Mouse (Mus musculus) adrenal gland, postnatal 10 days (tissue): ENCODE results near the gene Mllt1. TPM values are rescaled to one million over a fixed set of nuclear protein-coding genes. Genes with fewer than 3 reads are reported as not detected.

Experiments
- DNase-seq: peaks from one replicate; pipeline ENCODE4 v3.0.0; 2021; ENCODE audit warnings: mixed read lengths
- long read RNA-seq, 2 experiments: library from polyadenylated mRNA; stranded (forward); transcript quantifications; one replicate each; pipeline ENCODE4 v2.0.0; 2021
- total RNA-seq, 2 experiments: library from RNA; stranded (reverse); gene quantifications; 2 replicates each; pipeline ENCODE4 v1.2.3; 2021

Mllt1 gene
- total RNA-seq, result 10 to 100 TPM; 27.9 to 33.6 TPM
- long read RNA-seq, experiment 1, partial matches to known transcripts, result 4 of 14 reads
- long read RNA-seq, experiment 1, other reads (novel, unspliced or antisense), result 8 of 14 reads
- long read RNA-seq, experiment 2, partial matches to known transcripts, result 1 of 6 reads
- long read RNA-seq, experiment 2, other reads (novel, unspliced or antisense), result 1 of 6 reads

GRCm38 (mm10) chr17:56935363-56936131 lies at the start of gene Mllt1:
TSS of gene Mllt1 (minus strand) at chr17:56935415.
- peak; percentile 100 for DNase-seq

DNA sequence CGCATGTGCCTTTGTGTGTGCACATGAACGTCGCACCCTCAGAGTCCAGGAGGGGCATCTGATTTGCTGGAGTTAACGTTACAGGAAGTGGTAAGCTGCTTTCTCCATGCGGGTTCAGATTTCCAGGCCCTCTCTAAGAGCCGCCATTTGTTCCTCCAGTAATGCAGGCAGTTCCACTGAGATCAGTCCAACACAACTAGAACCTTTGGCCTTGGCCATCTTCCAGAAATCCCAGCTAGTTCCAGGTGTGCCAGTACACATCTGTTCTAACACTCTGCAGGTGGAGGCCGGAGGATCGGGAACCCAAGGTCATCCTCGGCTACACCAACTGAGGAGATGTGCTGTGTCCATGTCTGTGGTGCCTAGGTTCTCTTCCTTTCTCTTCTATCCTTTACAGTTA lies 49.7 kb upstream of the Mllt1 start:
- DNase-seq, result no peak

GRCm38 (mm10) chr17:56982013-56982412 lies 46.8 kb upstream of the Mllt1 start, which contains the start of gene Acer1:
TSS of gene Acer1 (minus strand) at chr17:56982126.
- DNase-seq, result no peak

GRCm38 (mm10) chr17:56981049-56981448 lies 45.8 kb upstream of the Mllt1 start:
- no peak for DNase-seq

- no peak for DNase-seq
Observed at GRCm38 (mm10) chr17:56979524-56979923, 44.3 kb upstream of the Mllt1 start.

- DNase-seq, result no peak
Observed at GRCm38 (mm10) chr17:56976531-56977390, 41.5 kb upstream of the Mllt1 start.

GRCm38 (mm10) chr17:56975391-56975790 lies 40.2 kb upstream of the Mllt1 start:
- DNase-seq, result no peak

DNA sequence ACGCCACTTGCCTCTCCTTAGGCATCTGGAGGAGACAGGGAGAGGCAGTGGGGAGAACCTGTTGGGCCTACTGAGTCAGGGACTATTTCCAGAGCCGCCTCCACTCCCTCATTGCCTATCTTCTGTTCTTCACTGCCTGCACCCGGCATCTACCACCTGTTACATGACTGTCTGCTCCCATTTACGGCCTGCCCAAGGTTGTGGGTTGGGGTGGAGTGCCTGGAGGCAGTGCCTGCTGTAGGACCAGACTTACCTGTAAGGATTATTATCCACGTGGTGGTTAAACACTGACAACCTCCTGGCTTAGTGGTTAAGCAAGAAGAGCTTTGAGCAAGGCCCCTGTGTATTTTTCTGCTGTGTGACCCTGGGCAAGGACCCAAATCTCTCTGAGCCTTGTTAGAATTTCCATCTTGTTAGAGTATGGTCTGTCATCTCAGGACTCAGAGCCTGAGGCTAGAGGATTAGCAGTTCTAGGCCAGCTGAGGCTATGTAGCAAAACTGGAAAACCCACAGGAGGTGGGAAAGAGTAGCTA lies 39.6 kb upstream of the Mllt1 start:
- DNase-seq, result no peak

DNA sequence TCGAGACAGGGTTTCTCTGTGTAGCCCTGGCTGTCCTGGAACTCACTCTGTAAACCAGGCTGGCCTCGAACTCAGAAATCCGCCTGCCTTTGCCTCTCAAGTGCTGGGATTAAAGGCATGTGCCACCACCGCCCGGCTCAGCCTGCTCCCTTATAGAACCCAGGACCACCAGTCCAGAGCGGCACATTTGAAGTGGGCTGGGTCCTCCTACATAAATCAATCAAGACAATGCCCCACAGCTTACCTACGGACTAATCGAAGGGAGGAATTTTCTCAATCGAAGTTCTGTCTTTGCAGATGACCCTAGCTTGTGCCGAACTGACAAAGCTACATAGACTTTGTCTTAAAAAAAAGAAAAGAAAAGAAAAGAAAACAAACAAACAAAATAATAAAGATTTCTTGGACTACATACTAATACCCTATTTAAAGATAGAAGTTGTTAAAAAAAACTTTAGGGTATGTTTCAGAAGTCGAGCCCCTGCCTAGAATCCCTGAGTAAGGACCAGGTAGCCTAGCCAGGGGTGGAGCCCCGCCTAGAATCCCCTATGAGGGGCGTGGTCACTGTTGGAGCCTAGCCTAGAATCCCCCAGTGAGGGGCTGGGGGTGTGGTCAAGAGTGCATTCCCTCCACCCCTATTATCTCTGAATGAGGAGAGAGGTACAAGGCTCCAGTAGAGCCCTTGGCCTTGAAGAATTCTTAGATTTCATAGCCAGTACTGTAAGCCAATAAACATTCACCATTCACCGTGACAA lies 38.9 kb upstream of the Mllt1 start:
- no peak for DNase-seq

GRCm38 (mm10) chr17:56970081-56970480 lies 34.9 kb upstream of the Mllt1 start:
- DNase-seq, result no peak

- DNase-seq, result no peak
Observed at GRCm38 (mm10) chr17:56969321-56969720, 34.1 kb upstream of the Mllt1 start.

DNA sequence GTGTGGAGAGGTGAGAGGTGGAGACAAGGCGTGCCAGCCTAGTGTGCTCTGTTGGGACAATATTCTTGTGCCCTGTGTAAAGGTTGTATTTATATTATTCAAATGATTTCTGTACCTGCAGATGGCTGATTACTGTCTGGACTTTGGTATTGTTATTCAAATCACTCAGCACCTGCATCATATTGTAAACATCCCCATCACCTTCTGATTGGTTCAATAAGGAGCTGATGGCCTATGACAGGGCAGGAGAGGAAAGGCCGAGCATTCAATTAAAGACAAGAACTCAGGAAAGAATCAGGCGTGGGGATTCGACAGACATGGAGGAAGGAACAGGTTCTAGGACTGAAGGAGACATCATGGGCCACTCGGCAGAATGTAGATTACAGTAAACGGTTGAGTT lies 28.4 kb upstream of the Mllt1 start:
- no peak for DNase-seq

GRCm38 (mm10) chr17:56962642-56963405 lies 27.6 kb upstream of the Mllt1 start:
- no peak for DNase-seq

- DNase-seq, result no peak
Observed at GRCm38 (mm10) chr17:56961880-56962279, 26.7 kb upstream of the Mllt1 start.

- DNase-seq, result no peak
Observed at GRCm38 (mm10) chr17:56958667-56959066, 23.5 kb upstream of the Mllt1 start.

DNA sequence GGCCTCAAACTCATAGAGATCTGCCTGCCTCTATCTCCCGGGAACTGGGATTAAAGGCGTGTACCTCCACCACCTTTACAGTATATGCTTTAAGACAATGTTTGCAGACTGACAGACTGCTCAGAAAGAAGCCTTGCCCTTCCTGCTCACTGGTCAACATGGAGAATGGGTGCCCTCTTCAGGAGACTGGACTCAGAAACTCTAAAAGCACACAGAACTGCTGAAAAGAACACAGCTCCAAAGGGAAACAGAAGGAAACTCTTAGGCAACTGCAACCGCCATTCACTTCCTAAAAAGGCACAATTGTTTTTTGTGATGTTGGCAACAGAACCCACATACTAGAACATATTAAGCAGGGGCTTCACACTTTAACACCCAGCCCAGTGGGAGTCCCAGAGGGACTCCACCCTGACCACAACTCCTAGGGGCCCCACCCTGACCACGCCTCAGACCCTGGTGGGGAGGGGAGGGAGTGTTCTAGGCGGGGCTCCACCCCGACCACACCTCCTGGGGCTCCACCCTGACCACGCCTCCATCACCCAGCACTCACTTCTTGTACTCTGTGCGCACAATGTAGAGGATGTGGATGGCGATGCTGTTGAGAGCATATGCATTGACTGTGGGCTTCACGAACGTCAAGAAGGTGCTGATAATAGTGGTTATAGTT lies 22.7 kb upstream of the Mllt1 start:
- DNase-seq, result no peak

DNA sequence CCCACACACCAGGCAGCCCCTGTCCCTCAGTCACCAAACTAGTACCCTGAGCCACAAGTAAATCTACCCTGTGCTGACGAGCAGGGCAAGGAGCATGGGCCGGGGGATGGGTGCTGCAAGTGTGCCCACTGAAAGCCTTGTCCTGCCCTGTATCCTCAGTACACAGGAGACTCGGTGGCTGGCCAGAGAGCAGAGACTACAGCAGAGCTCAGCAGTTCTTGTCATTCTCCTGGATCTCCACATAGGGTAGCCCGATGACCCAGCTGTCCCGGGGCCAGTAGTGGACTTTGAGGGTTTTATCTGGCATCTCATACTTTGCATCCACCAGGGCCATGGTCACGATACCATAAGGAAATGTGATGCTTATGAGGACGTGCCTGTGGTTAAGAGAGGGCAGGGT lies 19.7 kb upstream of the Mllt1 start:
- no peak for DNase-seq

DNA sequence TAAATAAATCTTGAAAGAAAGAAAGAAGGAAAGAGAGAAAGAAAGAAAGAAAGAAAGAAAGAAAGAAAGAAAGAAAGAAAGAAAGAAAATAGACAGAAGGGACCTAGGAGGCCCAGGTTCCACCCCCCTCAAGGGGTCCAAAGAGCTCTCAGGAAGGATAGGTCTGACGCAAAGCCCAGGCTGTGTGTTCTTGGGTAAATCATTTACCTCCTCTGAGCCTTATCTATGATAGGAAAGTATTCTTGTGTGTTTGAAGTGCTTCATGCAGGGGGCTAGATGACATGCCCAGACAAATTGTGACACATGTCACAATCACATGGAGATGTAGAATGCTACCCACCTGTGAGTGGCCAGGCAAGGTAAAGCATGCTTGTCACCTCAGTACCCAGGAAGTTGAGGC lies 17.4 kb upstream of the Mllt1 start:
- no peak for DNase-seq

GRCm38 (mm10) chr17:56950915-56951314 lies 15.7 kb upstream of the Mllt1 start:
- peak; percentile 74 for DNase-seq

- DNase-seq, result no peak
Observed at GRCm38 (mm10) chr17:56938751-56939150, 3.5 kb upstream of the Mllt1 start.

DNA sequence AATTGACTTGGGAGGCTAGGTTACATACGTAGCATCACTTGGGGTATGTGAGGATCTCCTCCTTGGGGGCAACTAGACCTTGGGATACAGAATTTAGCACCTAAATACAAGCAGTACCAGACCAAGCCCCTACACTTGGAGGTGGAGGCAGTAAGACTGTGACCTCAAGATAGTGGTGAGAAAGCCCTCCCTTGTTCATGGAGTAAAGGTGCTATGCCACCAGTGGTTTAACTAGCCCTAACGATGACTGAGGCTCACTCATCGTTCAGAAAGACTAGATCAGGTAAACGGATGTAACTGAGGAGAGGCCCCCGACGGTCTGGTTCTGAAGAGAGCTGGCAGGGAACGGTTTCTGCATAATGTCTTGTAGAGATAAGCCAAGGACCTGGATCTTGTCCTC lies 1.5 kb upstream of the Mllt1 start:
- no peak for DNase-seq
